Mouse (Mus musculus): ENCODE results near the gene Fxyd7.

The Fxyd7 gene

GRCm38 (mm10) chr7:31082106-31082505 is 30.8 kb upstream of the Fxyd7 start:
- ChIA-PET CTCF (interaction anchor here in 1 of 4 experiments (0.8 to 3.7 kb wide), 2 partner anchors 16 to 29 kb away, joined by 4 to 30 read pairs; no protein-coding TSS in a partner anchor), POLR2A (interaction anchor here in 2 of 4 experiments (0.5 to 1.6 kb wide), 3 partner anchors 15 to 16 kb away, joined by 3 to 6 read pairs (median 3); no protein-coding TSS in a partner anchor)

DNA sequence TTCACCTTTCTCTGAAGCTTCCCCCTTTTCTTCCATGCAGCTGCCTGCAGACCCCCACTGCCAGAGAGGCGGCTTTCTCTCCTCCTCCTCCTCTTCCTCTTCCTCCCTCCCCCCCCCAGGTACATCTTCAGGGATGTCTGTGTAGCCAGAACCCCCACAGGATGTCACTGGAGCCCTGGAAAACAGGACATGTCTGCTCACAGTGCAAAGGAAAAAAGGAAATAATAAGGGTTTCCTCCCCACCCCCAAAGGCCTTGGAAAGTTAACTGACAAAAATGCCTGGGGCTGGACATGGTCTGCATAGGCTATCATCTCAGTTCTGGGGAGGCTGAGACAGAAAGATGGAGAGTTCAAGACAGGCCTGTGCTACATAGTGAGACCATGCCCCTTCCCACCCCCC is 29.8 kb upstream of the Fxyd7 start:
- ChIA-PET CTCF (interaction anchor here in 2 of 4 experiments (0.7 to 1.0 kb wide), 2 partner anchors 16 to 17 kb away, joined by 3 read pairs; no protein-coding TSS in a partner anchor), POLR2A (interaction anchor here in 3 of 4 experiments (0.6 to 1.7 kb wide), 3 partner anchors 14 to 428 kb away, joined by 3 read pairs; no protein-coding TSS in a partner anchor)

- CTCF ChIA-PET: interaction anchor here in 3 of 4 experiments (0.7 to 1.0 kb wide), 3 partner anchors 14 to 18 kb away, joined by 3 read pairs; no protein-coding TSS in a partner anchor
- POLR2A ChIA-PET: interaction anchor here in 3 of 4 experiments (0.6 to 1.7 kb wide), 3 partner anchors 14 to 427 kb away, joined by 3 read pairs; no protein-coding TSS in a partner anchor
These were observed 29.3 kb upstream of the Fxyd7 start for GRCm38 (mm10) chr7:31080611-31081010.

GRCm38 (mm10) chr7:31079670-31080069 is 28.4 kb upstream of the Fxyd7 start:
- CTCF ChIA-PET: interaction anchor here in 1 of 4 experiments (1.0 kb wide), 1 partner anchor 13 kb away, joined by 3 read pairs; no protein-coding TSS in a partner anchor

DNA sequence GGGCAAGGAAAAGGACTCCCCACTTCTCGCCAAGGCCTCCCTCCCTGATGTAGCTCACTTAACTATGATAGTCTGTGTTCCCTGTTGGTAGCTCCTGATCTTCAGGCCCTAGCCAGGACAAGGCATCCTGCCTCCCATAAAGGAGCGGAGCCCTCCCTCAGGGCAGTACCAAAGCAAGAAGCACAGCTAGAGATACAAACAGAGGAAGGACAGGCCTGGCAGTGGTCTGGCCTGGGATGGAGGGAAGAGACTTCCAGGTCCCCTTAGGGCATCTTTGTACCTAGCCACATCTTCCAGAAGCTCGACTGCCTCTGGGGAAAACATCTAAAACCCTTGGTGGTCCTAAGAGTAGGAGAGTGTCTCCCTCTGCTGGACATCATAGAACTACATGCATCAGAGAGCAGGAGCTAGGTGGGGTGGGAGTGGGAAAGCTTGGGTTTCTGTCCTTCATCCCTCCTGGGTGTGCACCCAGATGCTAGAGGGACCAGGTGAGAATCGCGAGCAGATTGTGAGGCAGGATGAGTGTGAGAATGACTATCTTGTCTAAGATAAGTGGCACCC is 26.7 kb upstream of the Fxyd7 start:
- ChIA-PET CTCF (interaction anchor here (0.5 to 2.4 kb wide), 94 partner anchors 8 to 777 kb away, joined by 3 to 38 read pairs (median 4); partner anchors contain the start of genes Lgi4 (in 4 of the 4), Fxyd1 (in 3 of the 4), Fam187b (in 2 of the 4) and Fxyd7 (in 2 of the 4)), POLR2A (interaction anchor here in 3 of 4 experiments (0.6 to 1.2 kb wide), 8 partner anchors 10 to 360 kb away, joined by 3 to 4 read pairs (median 3); partner anchors contain the start of gene Lgi4 (in 1 of the 3))

More at GRCm38 (mm10) chr7:31079670-31080069, 28.4 kb upstream of the Fxyd7 start:
- POLR2A ChIA-PET: interaction anchor here in 2 of 4 experiments (0.6 to 1.7 kb wide), 2 partner anchors 13 to 422 kb away, joined by 3 read pairs; no protein-coding TSS in a partner anchor

DNA sequence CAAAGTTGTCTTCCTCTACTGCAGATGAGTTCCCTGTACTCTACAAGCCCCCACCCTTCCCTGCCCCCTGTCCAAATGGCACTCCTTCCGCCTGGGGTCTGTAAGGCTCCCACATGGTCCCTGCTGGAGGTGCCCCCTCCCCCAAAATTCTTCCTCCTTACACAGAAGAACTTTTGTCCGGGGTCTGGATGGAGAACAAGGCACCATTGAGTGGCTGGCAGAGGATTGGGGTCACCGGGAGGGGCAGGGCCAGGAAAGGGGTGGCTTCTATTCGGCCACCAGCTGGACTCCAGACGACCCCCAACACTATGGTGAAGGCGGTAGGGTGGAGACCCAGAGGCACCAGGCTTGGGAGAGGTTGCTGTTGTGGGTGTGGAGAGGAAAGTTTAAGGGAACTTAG is 26.2 kb upstream of the Fxyd7 start:
- CTCF ChIA-PET: interaction anchor here (0.6 to 2.4 kb wide), 72 partner anchors 8 to 412 kb away, joined by 3 to 38 read pairs (median 4); partner anchors contain the start of genes Lgi4 (in 4 of the 4), Fxyd1 (in 3 of the 4), Fam187b (in 2 of the 4) and Fxyd7 (in 2 of the 4)

DNA sequence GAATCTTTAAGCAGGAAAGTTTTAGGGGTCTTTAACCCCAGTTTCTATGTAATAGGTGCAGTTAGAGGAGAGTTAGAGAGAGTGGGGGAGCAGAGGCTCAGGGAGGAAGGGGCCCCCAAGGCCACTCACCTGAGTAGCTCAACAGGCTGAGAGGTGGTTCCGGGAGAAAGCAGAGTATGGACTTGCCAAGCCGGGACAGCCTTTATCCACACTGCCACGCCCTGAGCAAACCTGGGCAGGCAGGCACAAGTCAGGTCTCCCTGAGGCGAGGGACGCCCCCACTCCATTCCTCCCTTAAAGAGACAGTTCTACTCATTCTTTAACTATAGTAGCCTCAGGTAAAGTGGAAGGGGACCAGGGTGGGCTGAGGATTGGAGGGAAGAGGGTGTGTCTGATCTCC is 25.2 kb upstream of the Fxyd7 start, which contains the start of gene Fxyd3:
Fxyd3 (minus strand) TSS at position 213 of the 400 bp plus-strand sequence.
- ChIA-PET POLR2A (no interaction called here), CTCF (interaction anchor here in 2 of 4 experiments (1.7 to 2.4 kb wide), 2 partner anchors 18 to 21 kb away, joined by 3 to 38 read pairs; partner anchors contain the start of genes Fxyd1 (in 1 of the 2) and Lgi4 (in 1 of the 2))

More for the DNA sequence above, 26.2 kb upstream of the Fxyd7 start:
- POLR2A ChIA-PET: interaction anchor here in 3 of 4 experiments (0.6 to 1.2 kb wide), 6 partner anchors 10 to 164 kb away, joined by 3 to 4 read pairs (median 3); partner anchors contain the start of gene Lgi4 (in 1 of the 3)

- ChIA-PET CTCF (interaction anchor here in 1 of 4 experiments (1.4 kb wide), 1 partner anchor 23 kb away, joined by 7 read pairs; no protein-coding TSS in a partner anchor), POLR2A (no interaction called here)
These were observed 23.4 kb upstream of the Fxyd7 start for GRCm38 (mm10) chr7:31074713-31075069.

- CTCF ChIA-PET: interaction anchor here in 1 of 4 experiments (1.4 kb wide), 1 partner anchor 24 kb away, joined by 7 read pairs; no protein-coding TSS in a partner anchor
- POLR2A ChIA-PET: no interaction called here
These were observed 22.9 kb upstream of the Fxyd7 start for GRCm38 (mm10) chr7:31074061-31074712.

DNA sequence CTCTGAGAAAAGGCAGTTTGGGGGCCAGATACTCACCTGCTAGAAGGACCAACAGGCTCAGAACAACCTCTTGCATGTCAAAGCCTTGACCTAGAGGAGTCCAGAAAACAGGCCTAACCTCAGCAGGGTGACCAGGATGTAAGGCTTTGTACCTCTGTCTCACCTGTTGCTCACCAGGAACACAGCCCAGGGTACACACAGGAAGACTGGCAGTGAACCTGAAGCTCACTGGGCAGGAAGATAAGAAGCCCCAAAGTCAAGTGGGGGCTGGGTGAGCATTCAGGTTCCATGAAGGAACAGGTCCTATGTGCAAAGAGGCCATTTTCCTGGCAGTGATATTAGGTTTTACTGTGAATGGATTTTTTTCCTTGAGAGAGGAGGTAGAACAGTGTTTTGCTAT is 22.3 kb upstream of the Fxyd7 start:
- POLR2A ChIA-PET: no interaction called here
- CTCF ChIA-PET: no interaction called here

- CTCF ChIA-PET: interaction anchor here in 1 of 4 experiments (3.0 kb wide), 1 partner anchor 13 kb away, joined by 8 read pairs; the partner anchor contains the start of gene Lgi4
- POLR2A ChIA-PET: no interaction called here
These were observed 21.1 kb upstream of the Fxyd7 start for GRCm38 (mm10) chr7:31072326-31072725.

GRCm38 (mm10) chr7:31070324-31070723 is 19.1 kb upstream of the Fxyd7 start:
- ChIA-PET POLR2A (interaction anchor here in 1 of 4 experiments (1.1 to 1.5 kb wide), 2 partner anchors 12 to 28 kb away, joined by 3 to 4 read pairs; no protein-coding TSS in a partner anchor), CTCF (interaction anchor here (1.0 to 4.5 kb wide), 9 partner anchors 8 to 27 kb away, joined by 3 to 30 read pairs (median 5); partner anchors contain the start of gene Lgi4 (in 2 of the 4))

DNA sequence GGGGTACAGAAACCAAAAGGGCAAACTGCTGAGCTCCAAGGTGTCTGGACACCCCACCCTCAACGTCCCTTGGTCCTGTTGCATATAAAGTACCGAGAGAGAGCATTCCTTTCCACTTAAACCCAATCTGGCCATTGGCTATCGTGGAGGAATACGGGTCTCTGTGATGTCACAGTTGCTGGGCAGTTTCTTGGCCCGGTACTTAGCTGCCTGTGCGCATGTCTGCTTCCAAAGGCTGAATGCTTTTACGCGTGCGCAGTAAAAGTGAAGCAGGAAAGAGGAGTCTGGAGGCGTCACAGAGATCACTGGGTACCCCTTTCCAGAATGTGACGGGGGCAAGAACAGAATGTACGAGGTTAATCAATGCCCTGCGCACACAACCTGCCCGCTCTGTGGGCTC is 18.2 kb upstream of the Fxyd7 start:
- CTCF ChIA-PET: interaction anchor here (1.0 to 4.5 kb wide), 9 partner anchors 8 to 28 kb away, joined by 3 to 30 read pairs (median 5); partner anchors contain the start of gene Lgi4 (in 2 of the 4)
- POLR2A ChIA-PET: interaction anchor here in 1 of 4 experiments (0.6 to 1.1 kb wide), 2 partner anchors 12 to 14 kb away, joined by 3 read pairs; no protein-coding TSS in a partner anchor

DNA sequence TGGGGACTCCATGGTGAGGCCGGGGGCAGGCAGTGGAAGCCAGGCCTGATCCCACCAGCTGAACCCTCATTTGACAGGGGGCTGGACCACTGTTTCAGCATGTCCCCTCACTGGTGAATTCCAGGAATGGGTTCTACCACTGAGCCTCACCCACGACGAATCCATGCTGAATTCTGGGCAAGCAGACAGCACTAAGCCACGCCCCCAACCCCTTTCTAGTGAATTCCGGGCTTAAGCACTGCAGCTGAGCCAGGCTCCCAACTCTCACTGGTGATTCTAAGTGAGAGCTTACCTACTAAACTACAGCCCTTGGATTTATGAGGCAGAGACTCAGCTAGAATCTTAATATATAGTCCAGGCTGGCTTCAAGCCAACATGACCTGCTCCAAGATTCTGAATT is 16.6 kb upstream of the Fxyd7 start:
- CTCF ChIA-PET: interaction anchor here in 3 of 4 experiments (0.7 to 4.5 kb wide), 17 partner anchors 9 to 434 kb away, joined by 3 to 30 read pairs (median 6); partner anchors contain the start of genes Lgi4 (in 2 of the 3), Fxyd1 (in 1 of the 3) and Gramd1a (in 1 of the 3)
- POLR2A ChIA-PET: interaction anchor here in 2 of 4 experiments (0.7 to 2.2 kb wide), 11 partner anchors 10 to 85 kb away, joined by 3 to 6 read pairs (median 3); no protein-coding TSS in a partner anchor

GRCm38 (mm10) chr7:31063074-31063560 is 11.8 kb upstream of the Fxyd7 start:
- CTCF ChIA-PET: interaction anchor here in 1 of 4 experiments (1.1 to 1.2 kb wide), 2 partner anchors 11 to 15 kb away, joined by 3 read pairs; no protein-coding TSS in a partner anchor
- POLR2A ChIA-PET: interaction anchor here in 1 of 4 experiments (0.7 kb wide), 1 partner anchor 364 kb away, joined by 3 read pairs; no protein-coding TSS in a partner anchor

DNA sequence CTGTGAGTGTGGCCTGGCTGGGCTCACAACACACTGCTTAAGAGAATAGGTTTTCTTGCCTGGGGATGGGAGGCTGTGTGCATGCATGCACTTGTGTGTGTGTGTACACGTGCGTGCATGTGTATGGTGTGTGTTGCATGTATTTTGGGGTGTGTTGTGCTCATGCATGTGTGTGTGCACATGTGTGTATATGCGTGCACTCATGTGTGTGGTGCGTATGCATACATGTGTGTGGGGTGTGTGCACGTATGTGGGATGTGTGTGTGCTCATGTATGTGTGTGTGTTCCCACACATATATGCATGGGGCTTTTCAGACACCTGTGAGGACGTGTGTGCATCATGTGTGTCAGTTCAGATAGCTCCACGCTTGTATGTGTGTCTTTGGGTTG is 9.3 kb upstream of the Fxyd7 start:
- CTCF ChIA-PET: interaction anchor here in 2 of 4 experiments (0.9 to 5.3 kb wide), 6 partner anchors 9 to 37 kb away, joined by 3 to 38 read pairs (median 4); partner anchors contain the start of genes Fxyd3 (in 1 of the 2) and Fxyd7 (in 1 of the 2)
- POLR2A ChIA-PET: no interaction called here

DNA sequence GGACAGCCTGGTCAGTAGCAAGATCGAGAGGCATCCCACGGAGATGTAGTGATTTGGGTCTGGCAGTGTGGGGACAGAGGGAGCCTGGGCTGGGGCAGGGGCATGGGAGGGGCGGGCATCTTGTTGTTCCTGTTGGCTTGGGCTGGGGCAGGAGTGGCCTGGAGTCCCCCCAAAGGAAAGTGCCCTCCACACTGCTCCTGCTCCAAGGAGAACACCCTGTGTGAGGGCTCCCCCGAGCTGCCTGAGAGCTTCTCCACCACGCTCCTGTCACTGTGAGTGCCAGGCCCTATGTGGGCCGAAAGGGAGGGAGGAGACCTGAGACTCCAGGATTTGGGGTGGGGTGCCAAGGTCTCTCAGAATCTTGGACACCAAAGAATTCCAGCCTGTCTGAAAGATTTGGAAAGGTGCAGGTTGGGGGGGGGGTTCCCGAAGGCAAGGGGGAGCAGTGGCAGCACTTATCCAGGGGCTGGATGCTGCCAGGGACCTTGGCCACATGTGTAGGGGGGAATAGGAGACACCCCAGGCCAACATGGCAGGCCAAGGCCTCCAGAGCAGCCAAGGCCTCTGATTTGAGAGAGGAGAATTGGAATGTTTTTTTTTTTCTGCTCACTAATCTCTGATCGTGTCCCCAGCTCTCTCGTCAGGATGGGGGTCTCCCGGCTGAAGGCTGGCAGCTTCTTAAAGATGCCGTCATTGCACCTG is 8.8 kb upstream of the Fxyd7 start:
- POLR2A ChIA-PET: no interaction called here
- CTCF ChIA-PET: interaction anchor here in 3 of 4 experiments (0.7 to 5.3 kb wide), 10 partner anchors 9 to 60 kb away, joined by 3 to 38 read pairs (median 4); partner anchors contain the start of genes Fxyd3 (in 1 of the 3) and Fxyd7 (in 1 of the 3)
